Mouse (Mus musculus) lung, postnatal 0 days (tissue): ENCODE data around the gene Slc24a3.

Experiments used
- CTCF ChIP-seq: IDR thresholded peaks from 2 replicates; pipeline ENCODE4 v1.5.1; 2016; ENCODE audit warnings: antibody characterized with exemption, mild to moderate bottlenecking
- EP300 ChIP-seq: IDR thresholded peaks from 2 replicates; pipeline ENCODE4 v1.6.1; 2016; ENCODE audit warnings: antibody characterized with exemption, mild to moderate bottlenecking, control low read depth

- TF ChIP-seq EP300: no peak
- no peak for TF ChIP-seq CTCF
Observed at GRCm38 (mm10) chr2:145656121-145656520, 488.6 kb downstream of the Slc24a3 start.
